Mouse (Mus musculus): ENCODE measurements around the gene Zfp933.
"Not testable (repeated sequence)": the region's sequence is repeated elsewhere in the genome, so short reads cannot be mapped to it uniquely, and the experiment has no call there.

Zfp933 gene

GRCm38 (mm10) chr4:147847614-147848583, at the start of gene Zfp933:
Gene Zfp933, minus strand, starts transcription at chr4:147848366.
- peak; percentile 39 to 64 for DNase-seq (ENCODE audit: low spot score in 2 of 2)

- DNase-seq (ENCODE audit: low spot score in 2 of 2): no peak
Measured at GRCm38 (mm10) chr4:147897348-147897747, 49.2 kb upstream of the Zfp933 start.

DNA sequence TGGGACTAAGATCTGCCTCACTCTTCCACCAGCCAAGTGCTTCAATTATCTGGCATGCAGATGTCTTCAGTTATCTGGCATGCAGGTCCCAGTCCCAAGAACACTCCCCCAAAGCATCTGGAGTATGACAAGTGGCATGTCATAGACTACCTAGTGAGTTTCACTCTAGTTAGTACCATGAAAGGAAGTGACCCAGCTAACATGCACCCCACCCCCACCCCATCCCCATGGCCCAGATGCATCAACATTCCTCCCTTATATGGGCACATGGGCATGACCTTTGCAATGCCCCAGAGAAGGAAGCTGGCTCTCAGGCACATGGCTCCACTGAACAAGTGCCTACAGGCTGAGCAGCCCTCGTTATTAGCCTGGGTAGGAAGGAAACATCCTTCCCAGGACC, 48.2 kb upstream of the Zfp933 start:
- no peak for DNase-seq (ENCODE audit: low spot score in 2 of 2)

DNA sequence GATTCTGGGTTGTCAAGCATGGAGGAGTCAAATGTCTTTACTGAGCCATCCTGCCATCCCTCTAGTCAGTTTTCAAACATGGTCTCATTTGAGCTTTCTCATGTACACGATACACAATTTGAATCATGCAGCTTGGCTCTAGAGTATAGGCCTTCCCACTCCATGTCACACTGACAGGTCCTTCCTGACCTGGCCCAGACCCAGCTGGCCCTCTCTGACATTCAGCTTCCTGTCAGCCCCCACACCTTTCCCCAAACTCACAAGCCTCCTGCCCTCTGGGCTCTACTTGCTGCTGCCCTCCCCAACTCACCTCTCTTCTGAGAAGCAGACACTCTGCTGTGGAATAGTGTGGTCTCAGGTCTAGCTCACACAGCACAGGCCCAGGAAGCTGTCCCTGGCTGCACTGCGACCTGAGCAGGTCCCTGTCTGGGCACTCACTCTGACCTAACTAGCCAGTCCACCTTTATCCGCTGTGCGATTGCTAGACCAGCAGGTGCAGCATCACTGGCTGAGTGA, 47.7 kb upstream of the Zfp933 start:
- no peak for DNase-seq (ENCODE audit: low spot score in 2 of 2)

DNA sequence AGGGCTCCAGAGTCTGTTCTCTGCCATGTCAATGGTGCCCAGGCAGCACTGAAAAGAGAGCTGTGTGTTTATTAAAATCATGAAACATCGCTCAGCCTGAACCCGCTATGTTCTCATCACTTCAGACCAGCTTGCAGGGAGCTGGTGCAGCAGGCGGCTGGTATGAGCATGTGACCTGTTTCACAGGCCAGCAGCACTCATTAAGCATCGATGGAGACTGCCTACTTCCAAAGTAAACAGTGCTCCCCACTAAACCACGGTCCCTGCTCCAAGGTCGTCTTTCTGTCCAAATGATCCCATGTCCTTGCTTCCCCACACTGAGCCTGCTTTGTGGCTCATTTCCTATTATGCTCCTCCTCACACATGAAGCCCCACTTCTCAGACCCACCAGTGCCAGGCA, 42.2 kb upstream of the Zfp933 start:
- DNase-seq (ENCODE audit: low spot score in 2 of 2): no peak

- DNase-seq (ENCODE audit: low spot score in 2 of 2): no peak
Measured at GRCm38 (mm10) chr4:147888237-147888636, 40.1 kb upstream of the Zfp933 start.

- DNase-seq (ENCODE audit: low spot score in 2 of 2): no peak
Measured at GRCm38 (mm10) chr4:147887277-147887676, 39.1 kb upstream of the Zfp933 start.

GRCm38 (mm10) chr4:147886158-147886557, 38.0 kb upstream of the Zfp933 start:
- no peak for DNase-seq (ENCODE audit: low spot score in 2 of 2)

- no peak for DNase-seq (ENCODE audit: low spot score in 2 of 2)
Measured at GRCm38 (mm10) chr4:147884138-147884537, 36.0 kb upstream of the Zfp933 start.

GRCm38 (mm10) chr4:147883041-147883440, 34.9 kb upstream of the Zfp933 start:
- DNase-seq (ENCODE audit: low spot score in 2 of 2): no peak

DNA sequence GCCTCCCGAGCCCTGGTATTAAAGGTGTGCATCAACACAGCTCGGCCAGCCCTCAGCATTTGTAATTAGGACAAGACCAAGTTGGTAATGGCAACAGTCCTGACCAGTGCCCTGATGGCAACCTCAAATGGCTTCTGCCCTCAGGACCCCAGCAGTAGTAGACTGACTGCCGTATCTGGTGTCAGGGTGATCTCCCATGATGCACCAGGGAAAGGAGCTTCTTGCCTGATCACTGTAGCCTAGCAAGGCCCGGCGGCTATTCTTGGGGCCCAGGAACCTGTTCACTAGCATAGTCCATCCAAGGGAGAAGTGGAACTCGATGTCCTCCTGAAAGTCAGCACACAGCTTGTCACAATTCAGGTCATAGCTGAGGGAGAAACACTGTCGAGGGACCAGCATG, 33.6 kb upstream of the Zfp933 start:
- no peak for DNase-seq (ENCODE audit: low spot score in 2 of 2)

DNA sequence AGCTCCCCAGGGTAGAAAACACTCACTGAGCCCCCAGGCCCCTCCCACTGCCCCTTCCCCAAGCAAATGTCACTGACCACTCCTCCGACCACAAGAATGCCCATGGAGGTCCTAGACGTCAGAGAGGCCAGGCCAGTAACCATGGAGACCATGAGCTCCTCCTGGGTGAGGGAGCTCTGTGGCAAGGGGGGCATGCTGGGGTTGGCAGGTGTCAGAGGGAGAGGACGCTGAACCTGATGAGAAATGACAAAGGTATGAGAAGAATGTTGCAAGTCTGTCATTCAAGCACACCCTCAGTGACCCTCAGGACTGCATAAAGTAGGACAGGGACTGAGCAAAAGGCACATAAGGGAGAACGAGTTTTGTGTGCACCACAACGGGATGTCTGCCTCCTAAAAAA, 31.7 kb upstream of the Zfp933 start:
- no peak for DNase-seq (ENCODE audit: low spot score in 2 of 2)

- DNase-seq (ENCODE audit: low spot score in 2 of 2): no peak
Measured at GRCm38 (mm10) chr4:147879456-147879855, 31.3 kb upstream of the Zfp933 start.

DNA sequence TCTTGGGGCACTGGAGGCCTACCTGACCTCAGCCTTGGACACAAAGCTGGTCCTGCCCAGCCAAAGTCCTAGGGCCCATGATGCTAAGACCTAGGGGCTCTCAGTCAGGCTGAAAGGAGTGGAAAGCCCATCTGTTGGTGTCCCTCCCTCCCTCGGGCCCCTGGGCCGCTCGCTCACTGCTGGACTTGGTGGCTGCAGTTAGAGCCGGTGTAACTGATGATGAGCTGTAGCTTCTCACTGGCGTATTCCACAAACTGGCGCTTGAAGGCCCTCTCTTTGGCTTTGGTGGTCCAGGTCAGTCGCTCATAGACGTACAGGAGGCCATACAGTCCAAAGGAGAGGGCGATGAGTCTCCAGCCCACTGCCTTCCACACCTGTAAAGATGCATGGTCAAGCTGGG, 30.4 kb upstream of the Zfp933 start:
- no peak for DNase-seq (ENCODE audit: low spot score in 2 of 2)

- no peak for DNase-seq (ENCODE audit: low spot score in 2 of 2)
Measured at GRCm38 (mm10) chr4:147875852-147876575, 27.8 kb upstream of the Zfp933 start.

DNA sequence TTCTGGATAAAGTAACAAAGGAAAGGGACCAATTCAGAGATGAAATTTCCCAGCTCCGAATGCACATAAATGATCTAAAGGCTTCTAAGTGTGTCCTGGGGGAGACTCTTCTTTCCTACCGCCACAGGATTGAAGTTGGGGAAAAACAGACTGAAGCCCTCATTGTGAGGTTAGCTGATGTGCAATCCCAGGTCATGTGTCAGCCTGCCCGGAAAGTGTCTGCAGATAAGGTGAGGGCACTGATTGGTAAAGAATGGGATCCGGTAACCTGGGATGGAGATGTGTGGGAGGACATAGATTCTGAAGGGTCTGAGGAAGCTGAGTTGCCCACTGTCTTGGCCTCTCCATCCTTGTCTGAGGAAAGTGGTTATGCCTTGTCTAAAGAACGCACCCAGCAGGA, 21.1 kb upstream of the Zfp933 start:
- no peak for DNase-seq (ENCODE audit: low spot score in 2 of 2)

GRCm38 (mm10) chr4:147868450-147869031, 20.4 kb upstream of the Zfp933 start, which contains the start of the genes Miip and Fv1:
Gene Miip, minus strand, starts transcription at chr4:147868816.
Gene Fv1, plus strand, starts transcription at chr4:147868979.
- peak; percentile 83 to 90 for DNase-seq (ENCODE audit: low spot score in 2 of 2)

DNA sequence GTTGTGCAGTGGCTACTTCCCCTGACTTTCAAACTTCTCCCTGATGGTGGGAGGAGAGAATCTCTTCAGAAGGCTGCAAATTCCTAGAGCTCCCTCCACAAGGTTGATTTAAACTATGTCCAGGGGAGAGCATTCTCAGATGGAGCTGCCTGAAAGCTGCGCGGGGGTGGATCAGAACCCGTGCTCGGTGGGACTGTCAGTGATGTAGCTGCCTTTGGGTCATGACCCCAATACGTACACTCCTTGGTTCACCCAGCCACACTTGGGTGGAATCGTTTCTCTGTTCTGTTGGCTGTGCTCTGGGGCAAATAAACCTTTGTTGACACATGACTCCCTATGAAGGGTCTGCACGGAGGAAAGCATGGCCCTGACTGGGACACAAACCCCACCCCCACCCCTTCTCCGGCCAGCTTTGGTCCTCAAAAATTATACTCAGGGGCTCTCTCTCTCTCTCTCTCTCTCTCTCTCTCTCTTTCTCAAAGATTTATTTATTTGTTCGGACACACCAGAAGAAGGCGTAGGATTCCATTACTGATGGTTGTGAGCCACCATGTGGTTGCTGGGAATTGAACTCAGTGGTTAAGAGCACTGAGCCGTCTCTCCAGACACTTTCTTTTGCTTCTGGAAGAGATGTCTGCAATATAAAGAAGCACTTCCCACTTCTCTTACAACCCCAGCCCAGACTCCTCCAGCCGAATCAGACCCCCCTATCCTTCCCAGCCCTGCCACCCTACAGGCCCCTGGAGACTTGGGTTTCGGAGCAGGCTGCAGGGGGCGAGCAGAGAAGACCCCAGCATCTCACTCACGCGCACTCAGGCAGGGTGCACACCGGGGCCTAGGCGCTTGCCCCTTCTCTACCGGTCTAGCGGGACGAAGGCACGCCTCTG, 19.6 kb upstream of the Zfp933 start:
- no peak for DNase-seq (ENCODE audit: low spot score in 2 of 2)

- not testable (repeated sequence) for DNase-seq (ENCODE audit: low spot score in 2 of 2)
Measured at GRCm38 (mm10) chr4:147866793-147867192, 18.6 kb upstream of the Zfp933 start.

DNA sequence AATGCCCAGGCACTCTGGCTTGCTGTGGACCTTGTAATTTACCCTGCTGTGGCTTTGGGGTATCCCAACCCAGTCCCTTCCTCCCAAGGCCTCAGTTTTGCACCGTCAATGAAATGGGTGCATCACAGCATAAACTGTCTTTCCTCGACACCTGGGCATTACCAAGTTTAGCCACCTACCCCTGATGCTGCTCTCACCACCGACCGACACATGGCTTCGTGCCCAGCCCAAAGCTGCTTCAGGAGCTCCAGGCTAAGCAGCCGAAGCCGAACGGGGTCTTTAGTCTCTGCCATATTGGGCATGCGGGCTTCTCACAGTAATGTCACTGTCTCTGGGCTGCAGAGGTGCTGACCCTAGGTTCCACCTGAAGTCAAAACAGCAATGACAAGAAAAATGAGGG, 17.9 kb upstream of the Zfp933 start:
- no peak for DNase-seq (ENCODE audit: low spot score in 2 of 2)

DNA sequence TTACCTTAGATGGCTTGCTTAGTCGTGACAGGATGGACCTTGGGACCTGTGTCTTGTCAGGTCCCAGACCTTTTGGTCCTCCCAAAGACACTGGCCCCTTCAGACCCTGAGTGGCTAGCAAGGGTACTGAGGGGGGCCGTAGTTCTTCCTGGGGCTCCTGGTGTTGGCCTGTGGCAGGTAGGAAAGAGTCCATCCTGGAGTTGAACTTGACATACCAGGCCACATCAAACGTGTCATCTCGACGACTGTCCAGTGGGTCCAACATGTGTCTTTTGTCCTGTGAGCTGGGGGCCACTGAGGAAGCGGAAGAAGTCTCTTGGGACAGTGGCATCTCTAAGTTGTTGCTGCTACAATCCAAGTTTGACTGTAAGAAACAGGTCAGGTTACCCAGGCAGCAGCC, 17.5 kb upstream of the Zfp933 start:
- no peak for DNase-seq (ENCODE audit: low spot score in 2 of 2)
